Mouse (Mus musculus): ENCODE results near the gene Brat1.

Gene Brat1

GRCm38 (mm10) chr5:140748425-140748824 lies 43.6 kb downstream of the Brat1 start:
- no peak for DNase-seq (ENCODE audit: low spot score in 2 of 2)

GRCm38 (mm10) chr5:140749062-140749875 lies 44.5 kb downstream of the Brat1 start:
- DNase-seq (ENCODE audit: low spot score in 2 of 2), result peak; percentile 66 to 76

GRCm38 (mm10) chr5:140750925-140751324 lies 46.1 kb downstream of the Brat1 start:
- DNase-seq (ENCODE audit: low spot score in 2 of 2), result no peak

- DNase-seq (ENCODE audit: low spot score in 2 of 2), result no peak
Observed at GRCm38 (mm10) chr5:140752041-140752440, 47.2 kb downstream of the Brat1 start.

GRCm38 (mm10) chr5:140752639-140753038 lies 47.8 kb downstream of the Brat1 start:
- no peak for DNase-seq (ENCODE audit: low spot score in 2 of 2)

- no peak for DNase-seq (ENCODE audit: low spot score in 2 of 2)
Observed at GRCm38 (mm10) chr5:140753223-140753622, 48.4 kb downstream of the Brat1 start.

- no peak for DNase-seq (ENCODE audit: low spot score in 2 of 2)
Observed at GRCm38 (mm10) chr5:140758864-140759263, 54.1 kb downstream of the Brat1 start.

- DNase-seq (ENCODE audit: low spot score in 2 of 2), result no peak
Observed at GRCm38 (mm10) chr5:140762540-140762939, 57.7 kb downstream of the Brat1 start.

GRCm38 (mm10) chr5:140764921-140765613 lies 60.3 kb downstream of the Brat1 start:
- DNase-seq (ENCODE audit: low spot score in 2 of 2), result no peak

GRCm38 (mm10) chr5:140766566-140766965 lies 61.8 kb downstream of the Brat1 start:
- DNase-seq (ENCODE audit: low spot score in 2 of 2), result no peak

- peak; percentile 79 to 82 for DNase-seq (ENCODE audit: low spot score in 2 of 2)
Observed at GRCm38 (mm10) chr5:140767704-140768141, 62.9 kb downstream of the Brat1 start.

- DNase-seq (ENCODE audit: low spot score in 2 of 2), result no peak
Observed at GRCm38 (mm10) chr5:140768333-140768732, 63.5 kb downstream of the Brat1 start.
